17 mouse cellular contexts compared by ENCODE assay signal in genomic region chr14:115444789-115445770, GRCm38 (mm10).
A peak's percentile ranks its signal among the peaks of the same experiment; 100 is the strongest.
DNase-seq lines count a peak whose midpoint lies in the region; ATAC-seq and TF ChIP-seq lines count a peak whose summit lies in the region.
"Had no signal": no experiment of that assay in that cellular context is flagged by ENCODE, and none has a peak within 500 bp of the region (broad histone marks: within the 10 kb centered on the region; RNA-seq: fewer than 3 reads in every experiment).

No protein-coding gene starts in this region.

- no peaks in the 10 kb centered on the region for H3K9me3 ChIP-seq in forebrain, embryonic 13.5 days (replicated peaks)
- H3K9me3 ChIP-seq in forebrain, embryonic 11.5 days (ENCODE audit: control insufficient read depth, low read length): no peaks in the 10 kb centered on the region
- no peaks in the 10 kb centered on the region for H3K9me3 ChIP-seq in hindbrain, embryonic 13.5 days
- no peaks in the 10 kb centered on the region for H3K9me3 ChIP-seq in intestine, postnatal 0 days (ENCODE audit: control insufficient read depth)
- H3K9me3 ChIP-seq: heart, embryonic 12.5 days; limb, embryonic 13.5 days; liver, embryonic 15.5 days had no signal

- no peak for TF ChIP-seq CTCF in left cerebral cortex, adult 2 months (IDR thresholded peaks at IDR 0.05)
- no peak for TF ChIP-seq CTCF in intestine, postnatal 0 days (IDR thresholded peaks at IDR 0.05; ENCODE audit: low read depth)

- peaks cover 11% of the 10 kb centered on the region for H3K4me1 ChIP-seq in forebrain, embryonic 13.5 days
- no peaks in the 10 kb centered on the region for H3K4me1 ChIP-seq in forebrain, embryonic 11.5 days (replicated peaks; ENCODE audit: control insufficient read depth, insufficient read depth, low read length)
- H3K4me1 ChIP-seq in hindbrain, embryonic 13.5 days (replicated peaks): 0 out of 2 replicates have a peak, but pooled peaks cover 4% of the 10 kb centered on the region
- H3K4me1 ChIP-seq in intestine, postnatal 0 days (replicated peaks; ENCODE audit: control insufficient read depth, insufficient read depth, low read length): no peaks in the 10 kb centered on the region
- H3K4me1 ChIP-seq: heart, embryonic 12.5 days; limb, embryonic 13.5 days; liver, embryonic 15.5 days had no signal

- peak; percentile 73 for ATAC-seq in forebrain, embryonic 13.5 days
- ATAC-seq in forebrain, embryonic 11.5 days (replicated peaks; ENCODE audit: low FRiP score): no peak
- 0 out of 2 replicates have a peak, but pooled peaks have one; percentile 21 for ATAC-seq in hindbrain, embryonic 13.5 days (ENCODE audit: low FRiP score)
- ATAC-seq in intestine, postnatal 0 days: no peak

- H3K4me2 ChIP-seq in forebrain, embryonic 13.5 days: no peak overlapping the region
- no peak overlapping the region for H3K4me2 ChIP-seq in forebrain, embryonic 11.5 days (ENCODE audit: low read depth, low read length, severe bottlenecking)
- no peak overlapping the region for H3K4me2 ChIP-seq in hindbrain, embryonic 13.5 days
- H3K4me2 ChIP-seq in intestine, postnatal 0 days (replicated peaks; ENCODE audit: low read depth): no peak overlapping the region
- H3K4me2 ChIP-seq: heart, embryonic 12.5 days; limb, embryonic 13.5 days; liver, embryonic 15.5 days had no signal

- no peak for DNase-seq in forebrain, embryonic 11.5 days (ENCODE audit: low spot score)
- no peak for DNase-seq in left cerebral cortex, adult 2 months (ENCODE audit: extremely low spot score in 1 of 2, low spot score in 2 of 2)
- DNase-seq in left cerebral cortex, adult 9 months (ENCODE audit: low spot score in 2 of 2): no peak
- DNase-seq in kidney, postnatal 14 days: peak; percentile 28
- DNase-seq in left cerebral cortex, postnatal 36 days (ENCODE audit: low spot score in 2 of 2): no peak
- DNase-seq: adrenal gland, adult 8-10 months; gastrocnemius, postnatal 36 days; heart, postnatal 36 days; lung, postnatal 14 days; right cerebral cortex, postnatal 4 days; thymus, adult 2 months had no signal

- no peaks in the 10 kb centered on the region for H3K36me3 ChIP-seq in forebrain, embryonic 13.5 days (ENCODE audit: poor library complexity, severe bottlenecking)
- no peaks in the 10 kb centered on the region for H3K36me3 ChIP-seq in forebrain, embryonic 11.5 days (ENCODE audit: control insufficient read depth, insufficient read depth, low read length)
- no peaks in the 10 kb centered on the region for H3K36me3 ChIP-seq in hindbrain, embryonic 13.5 days
- no peaks in the 10 kb centered on the region for H3K36me3 ChIP-seq in intestine, postnatal 0 days (ENCODE audit: control insufficient read depth, insufficient read depth)
- H3K36me3 ChIP-seq: heart, embryonic 12.5 days; limb, embryonic 13.5 days; liver, embryonic 15.5 days had no signal

- H3K27ac ChIP-seq in forebrain, embryonic 13.5 days: no peak overlapping the region
- H3K27ac ChIP-seq in forebrain, embryonic 11.5 days (ENCODE audit: low read depth, low read length): no peak overlapping the region
- H3K27ac ChIP-seq in left cerebral cortex, adult 2 months: peak overlapping the region; percentile 36; the same call in 1 of the 2 replicates
- no peak overlapping the region for H3K27ac ChIP-seq in hindbrain, embryonic 13.5 days
- H3K27ac ChIP-seq in intestine, postnatal 0 days (ENCODE audit: low read depth, low read length): no peak overlapping the region
- H3K27ac ChIP-seq: limb, embryonic 13.5 days; liver, embryonic 15.5 days had no signal

- 58% methylated on average over 10 of the region's 10 CpGs for WGBS in forebrain, embryonic 13.5 days
- 79% methylated on average over 10 of the region's 10 CpGs for WGBS in forebrain, embryonic 11.5 days
- WGBS in hindbrain, embryonic 13.5 days: 77% methylated on average over 10 of the region's 10 CpGs
- 58% methylated on average over 10 of the region's 10 CpGs for WGBS in intestine, postnatal 0 days

- no peak overlapping the region for H3K4me3 ChIP-seq in forebrain, embryonic 13.5 days
- H3K4me3 ChIP-seq in forebrain, embryonic 11.5 days (ENCODE audit: low read depth, low read length): no peak overlapping the region
- no peak overlapping the region for H3K4me3 ChIP-seq in left cerebral cortex, adult 2 months
- no peak overlapping the region for H3K4me3 ChIP-seq in hindbrain, embryonic 13.5 days
- no peak overlapping the region for H3K4me3 ChIP-seq in intestine, postnatal 0 days (ENCODE audit: low read depth, low read length)
- H3K4me3 ChIP-seq: heart, embryonic 12.5 days; limb, embryonic 13.5 days; liver, embryonic 15.5 days had no signal

- H3K27me3 ChIP-seq in forebrain, embryonic 13.5 days: no peaks in the 10 kb centered on the region
- H3K27me3 ChIP-seq in forebrain, embryonic 11.5 days (ENCODE audit: control insufficient read depth, insufficient read depth, low read length): no peaks in the 10 kb centered on the region
- no peaks in the 10 kb centered on the region for H3K27me3 ChIP-seq in hindbrain, embryonic 13.5 days
- no peaks in the 10 kb centered on the region for H3K27me3 ChIP-seq in intestine, postnatal 0 days (replicated peaks; ENCODE audit: control insufficient read depth, insufficient read depth, low read length)
- H3K27me3 ChIP-seq: heart, embryonic 12.5 days; limb, embryonic 13.5 days; liver, embryonic 15.5 days had no signal

- no peak overlapping the region for H3K9ac ChIP-seq in forebrain, embryonic 13.5 days
- H3K9ac ChIP-seq in forebrain, embryonic 11.5 days (ENCODE audit: low read length): no peak overlapping the region
- H3K9ac ChIP-seq in hindbrain, embryonic 13.5 days: no peak overlapping the region
- H3K9ac ChIP-seq in intestine, postnatal 0 days (ENCODE audit: low read depth, low read length): no peak overlapping the region
- H3K9ac ChIP-seq: heart, embryonic 12.5 days; limb, embryonic 13.5 days; liver, embryonic 15.5 days had no signal

- intact Hi-C loops in left cerebral cortex, adult 2 months (cut with DNase I): no loop called here
- intact Hi-C loops in left cerebral cortex, postnatal 36 days (cut with DNase I): no loop called here

Comparison
In these comparisons a context has a peak if more than half of its experiments do, and no peak if none do; other contexts are left out.
1. ATAC-seq: peak in forebrain, embryonic 13.5 days (single experiment) and hindbrain, embryonic 13.5 days (single experiment); none in forebrain, embryonic 11.5 days (single experiment) and intestine, postnatal 0 days (single experiment).